Mouse (Mus musculus): ENCODE data around the gene Cd99l2.

- TF ChIP-seq POLR2A (IDR thresholded peaks at IDR 0.05; ENCODE audit: borderline replicate concordance, extremely low read depth, low read depth, low read length) (no peak), CTCF (IDR thresholded peaks at IDR 0.05; ENCODE audit: insufficient read depth, low read length) (no peak)
Observed at GRCm38 (mm10) chrX:71424852-71425251, 67.8 kb downstream of the Cd99l2 start.

All from lung, adult 2 months (tissue).